Mouse (Mus musculus): Measurements from ENCODE around the gene Plac8.
A peak's percentile ranks its signal among the peaks of the same experiment; 100 is the strongest.

The Plac8 gene

DNA sequence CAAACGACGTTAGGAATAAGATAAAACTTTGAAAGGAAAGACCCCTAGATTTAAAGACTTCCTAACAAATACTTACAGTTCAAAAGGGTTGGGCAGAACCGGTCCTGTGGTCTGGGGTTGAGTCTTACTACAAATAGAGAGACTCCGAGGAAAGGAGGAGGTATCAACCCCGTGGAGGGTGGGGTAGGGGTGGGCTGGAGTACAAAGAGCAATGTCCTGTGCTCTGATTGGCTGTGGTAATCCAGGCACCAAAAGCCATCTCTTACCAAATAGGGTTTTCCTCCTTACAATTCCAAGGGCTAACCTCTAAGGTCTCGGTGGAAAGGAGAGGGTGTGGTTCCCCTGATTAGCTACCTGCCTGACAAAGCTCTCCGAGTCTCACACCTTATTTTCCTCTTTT lies at the start of gene Plac8:
Plac8 (minus strand) TSS at position 177 of the 400 bp plus-strand sequence.
- no peak for DNase-seq (ENCODE audit: low spot score)

DNA sequence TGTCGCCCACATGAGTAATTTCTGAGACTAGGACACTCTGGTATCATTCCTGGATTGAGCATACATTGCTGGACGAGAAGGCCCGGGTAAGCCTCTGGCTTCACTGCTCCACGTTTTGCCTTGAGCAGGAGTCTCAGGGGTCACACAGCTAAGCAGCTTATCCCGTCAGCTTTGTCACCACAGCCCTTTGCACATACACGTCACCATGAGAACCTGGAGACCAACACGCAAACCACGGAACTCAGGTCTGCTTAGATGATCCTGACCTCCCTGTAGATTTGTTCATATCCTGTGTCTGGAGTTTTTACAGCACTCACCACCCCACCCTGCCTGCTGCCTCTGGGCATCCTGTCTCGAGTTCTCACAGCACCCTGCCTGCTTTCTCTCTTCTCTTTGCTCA lies 48.9 kb upstream of the Plac8 start:
- DNase-seq (ENCODE audit: low spot score): peak; percentile 18

DNA sequence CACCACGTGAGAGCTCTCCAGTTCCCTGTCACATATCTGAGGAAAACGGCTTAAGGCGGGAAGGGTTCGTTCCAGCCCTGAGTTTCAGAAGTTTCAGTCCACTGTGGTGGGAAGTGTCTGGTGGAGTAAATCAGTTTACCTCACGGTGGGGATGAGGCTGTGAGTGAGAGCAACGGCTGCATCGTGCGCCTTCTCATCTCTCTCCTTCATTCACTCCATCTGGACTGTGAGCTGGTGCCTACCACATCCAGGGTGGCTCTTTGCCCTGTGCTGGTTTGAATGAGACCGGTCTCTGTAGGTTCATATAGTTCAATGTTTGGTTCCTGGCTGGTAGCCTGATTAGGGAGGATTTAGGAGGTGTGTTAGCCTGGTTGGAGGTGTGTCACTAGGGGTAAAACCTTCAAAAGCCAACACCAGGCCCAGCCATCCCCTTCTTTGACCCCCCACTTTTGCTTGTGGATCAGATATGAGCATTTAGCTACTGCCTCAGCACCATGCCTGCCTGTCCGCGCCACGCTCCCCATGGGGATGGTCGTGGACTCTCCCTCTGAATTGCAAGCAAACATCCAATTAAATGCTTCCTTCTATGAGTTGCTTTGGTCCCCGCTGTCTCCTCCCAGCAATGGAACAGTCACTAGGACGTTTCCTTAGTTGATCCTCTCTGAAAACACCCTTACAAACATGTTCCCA lies 47.7 kb upstream of the Plac8 start:
- DNase-seq (ENCODE audit: low spot score): no peak

DNA sequence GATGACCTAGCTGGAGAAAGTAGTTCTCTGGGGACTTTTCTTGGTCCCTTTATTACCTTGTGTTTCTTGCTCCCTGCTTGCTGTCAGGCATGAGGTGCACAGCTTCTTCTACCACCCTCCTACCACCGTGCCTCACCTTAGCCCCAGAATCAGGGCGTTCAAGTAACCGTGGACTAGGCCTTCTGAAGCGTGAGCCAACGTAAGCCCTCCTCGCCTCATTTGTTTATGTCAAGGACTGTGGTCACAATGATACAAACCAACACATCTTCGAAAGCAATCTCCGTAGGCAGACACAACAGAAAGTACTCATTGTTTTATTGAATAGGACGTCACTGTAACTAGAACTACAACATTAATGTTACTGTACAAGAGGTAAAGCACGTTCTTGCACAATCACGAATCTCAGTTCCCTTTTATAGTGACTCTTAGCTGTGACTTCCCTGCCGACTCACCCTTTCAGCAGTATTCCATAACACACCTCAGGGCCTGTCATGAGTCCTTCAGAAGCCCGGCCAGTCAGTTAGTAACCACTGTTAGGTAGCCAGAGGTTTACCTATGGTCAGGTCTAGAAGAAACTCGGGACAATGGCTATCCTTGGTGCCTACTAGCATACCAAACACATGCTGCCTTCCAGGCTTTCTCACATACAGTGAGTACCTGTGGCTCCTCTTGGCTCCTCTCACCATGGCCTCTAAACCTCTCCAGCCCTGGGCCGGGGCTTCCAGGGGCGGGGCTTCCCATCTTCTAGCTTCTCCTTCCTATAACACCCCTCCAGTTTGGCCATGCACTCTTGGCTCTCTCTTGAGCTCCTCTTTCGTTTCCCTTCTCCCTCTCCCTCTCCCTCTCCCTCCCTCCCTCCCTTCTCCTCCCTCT lies 42.1 kb upstream of the Plac8 start:
- no peak for DNase-seq (ENCODE audit: low spot score)

DNA sequence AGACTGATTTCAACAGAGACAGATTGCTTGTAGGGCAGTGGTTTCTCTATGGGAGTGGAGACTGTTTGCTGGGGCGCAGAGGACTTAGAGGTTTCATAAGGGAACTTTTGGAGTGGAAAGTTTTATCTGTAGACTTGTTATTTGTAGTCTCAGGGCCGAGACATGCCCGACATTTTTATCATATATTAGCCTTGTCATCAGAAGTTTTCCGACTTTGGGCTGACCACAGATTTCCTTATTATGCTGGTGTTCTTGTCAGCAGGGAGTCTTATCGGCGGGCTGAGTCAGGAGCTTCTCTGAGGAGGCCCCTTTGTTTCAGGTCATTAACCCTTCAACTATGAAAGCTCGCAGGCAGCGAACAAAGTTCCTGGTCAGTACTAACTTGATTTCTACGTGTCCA lies 35.8 kb upstream of the Plac8 start:
- DNase-seq (ENCODE audit: low spot score): no peak

DNA sequence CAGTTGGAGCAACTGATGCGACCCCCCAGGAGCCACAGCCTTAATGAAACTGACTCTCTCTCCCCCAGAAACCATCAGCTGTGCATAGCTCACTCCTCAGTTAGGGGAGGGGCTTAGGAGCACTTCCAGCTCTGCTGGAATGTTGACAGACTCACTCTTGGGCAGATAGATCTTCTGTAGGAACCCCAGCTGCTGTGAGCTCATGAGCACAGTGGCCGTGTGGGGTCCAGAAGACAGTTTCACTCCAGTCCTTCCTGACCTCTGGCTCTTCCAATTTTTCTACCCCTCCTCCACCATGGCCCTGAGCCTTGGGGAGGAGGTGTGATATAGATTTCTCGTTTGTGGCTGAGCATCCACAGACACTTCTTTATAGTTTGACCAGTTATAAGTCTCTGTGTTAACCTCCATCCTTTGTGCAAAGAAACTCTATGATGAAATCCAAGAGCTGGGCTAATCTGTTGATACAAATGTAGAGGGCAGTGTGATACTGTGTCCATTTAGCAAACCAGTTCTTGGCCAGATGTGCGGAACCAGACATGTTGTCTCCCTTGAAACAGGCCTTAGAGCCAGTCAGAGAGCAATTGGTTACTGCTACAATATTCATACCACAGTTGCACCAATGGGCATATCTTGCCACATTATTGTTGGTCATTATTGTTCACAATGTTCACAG lies 35.2 kb upstream of the Plac8 start:
- no peak for DNase-seq (ENCODE audit: low spot score)

DNA sequence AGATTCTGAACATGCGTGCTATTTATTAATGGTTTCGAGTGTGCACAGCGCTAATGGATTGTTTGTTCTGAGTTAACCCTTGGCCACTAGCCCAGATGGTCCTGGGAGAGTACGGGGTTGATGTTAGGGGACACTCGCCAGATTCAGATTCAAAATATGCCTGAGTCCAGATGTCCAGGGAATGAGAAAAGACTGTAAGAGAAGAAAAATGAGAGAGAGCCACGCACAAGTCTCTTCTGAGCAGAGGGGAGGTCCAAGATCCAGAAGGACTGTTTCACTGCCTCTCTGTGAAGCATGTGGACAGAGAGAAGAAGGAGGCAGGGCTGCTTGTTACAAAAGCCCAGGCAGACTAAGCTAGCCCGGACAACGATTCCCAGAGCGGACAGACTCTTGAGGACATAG lies 33.8 kb upstream of the Plac8 start:
- DNase-seq (ENCODE audit: low spot score): no peak

DNA sequence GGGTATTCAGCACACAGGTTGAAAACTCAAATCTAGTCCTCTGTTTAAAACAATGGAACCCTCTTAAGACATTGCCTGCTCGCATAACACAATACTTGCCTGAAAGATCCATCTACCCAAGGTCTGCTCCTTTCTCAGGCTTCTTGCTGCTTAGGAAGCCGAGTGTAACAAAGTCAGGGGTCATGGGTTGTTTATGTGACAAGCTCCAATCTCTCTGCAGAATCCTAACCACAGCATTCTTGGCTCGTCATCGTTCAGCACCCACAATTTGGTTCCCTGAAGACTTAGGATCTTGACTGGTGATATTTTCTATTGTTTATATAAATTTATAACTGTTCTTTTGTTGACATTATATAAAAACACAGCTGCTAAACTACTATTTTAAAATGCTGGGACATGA lies 32.0 kb upstream of the Plac8 start:
- DNase-seq (ENCODE audit: low spot score): no peak

DNA sequence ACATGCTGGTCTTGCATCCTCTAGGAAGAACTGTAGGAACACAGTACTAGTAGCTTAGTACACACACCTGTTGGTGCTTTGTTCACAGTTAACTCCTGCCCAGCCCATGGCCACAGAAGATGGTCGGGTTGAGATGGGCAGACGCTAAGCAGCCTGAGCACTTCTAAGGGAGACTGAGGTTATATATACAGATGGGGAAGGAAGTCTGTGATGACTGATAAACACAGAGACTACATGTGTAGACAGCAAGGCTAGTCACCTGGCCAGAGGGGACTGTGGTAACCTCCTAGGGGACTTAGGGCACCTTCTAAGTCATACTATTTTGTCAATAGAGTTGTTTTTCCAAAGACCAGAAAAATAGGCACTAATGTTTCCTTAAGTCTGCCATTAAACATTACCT lies 29.8 kb upstream of the Plac8 start:
- DNase-seq (ENCODE audit: low spot score): no peak

DNA sequence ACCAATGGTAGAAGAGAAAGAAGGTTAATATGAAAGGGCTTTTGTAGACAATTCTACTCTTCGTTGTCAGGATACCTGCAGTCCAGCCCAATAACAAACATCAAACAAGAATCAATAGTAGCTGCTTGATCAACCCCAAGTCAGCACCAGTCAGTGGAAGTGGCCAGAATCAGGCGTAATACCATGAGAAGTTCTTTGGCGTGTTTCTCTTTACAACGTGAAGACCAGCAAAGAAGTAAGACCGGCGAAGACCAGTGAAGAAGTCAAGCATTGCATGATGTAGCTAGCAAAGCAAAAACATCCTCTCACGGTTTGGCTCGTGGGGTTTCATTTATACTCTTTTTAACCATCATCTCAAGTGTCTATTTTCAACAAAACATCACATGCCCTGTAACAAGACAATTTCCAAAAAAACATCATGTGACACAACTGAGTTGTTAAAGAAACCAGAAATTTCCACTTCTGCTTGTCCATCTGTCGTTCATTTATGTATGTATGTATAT lies 27.0 kb upstream of the Plac8 start:
- no peak for DNase-seq (ENCODE audit: low spot score)

DNA sequence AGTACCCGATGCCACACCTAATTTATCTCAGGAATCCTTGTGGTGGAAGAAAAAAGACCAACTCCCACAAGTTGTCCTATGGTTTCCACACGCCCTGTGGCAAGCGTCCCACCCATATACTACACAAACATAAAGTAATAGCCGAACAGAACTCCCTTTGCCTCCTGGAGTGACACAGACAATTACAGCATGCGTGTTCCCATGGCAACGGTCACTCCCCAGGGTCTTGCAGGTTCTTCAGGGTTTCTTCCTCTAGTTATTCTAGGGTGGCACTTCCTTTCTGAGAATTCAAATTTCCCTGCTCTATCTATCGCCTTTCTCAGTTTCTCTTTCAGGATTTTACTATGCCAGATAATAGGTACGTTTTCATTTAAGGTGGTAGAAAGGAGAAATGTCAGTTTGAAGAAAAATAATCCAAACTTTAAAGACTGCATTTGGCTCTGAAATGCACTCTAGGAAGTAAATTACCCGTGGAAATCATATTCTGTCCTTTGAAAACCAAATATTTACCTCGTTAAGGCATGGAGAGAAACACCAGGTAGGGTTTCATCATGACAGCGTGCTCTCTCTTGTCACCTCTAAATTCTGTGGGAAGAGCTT lies 25.9 kb upstream of the Plac8 start:
- DNase-seq (ENCODE audit: low spot score): no peak

DNA sequence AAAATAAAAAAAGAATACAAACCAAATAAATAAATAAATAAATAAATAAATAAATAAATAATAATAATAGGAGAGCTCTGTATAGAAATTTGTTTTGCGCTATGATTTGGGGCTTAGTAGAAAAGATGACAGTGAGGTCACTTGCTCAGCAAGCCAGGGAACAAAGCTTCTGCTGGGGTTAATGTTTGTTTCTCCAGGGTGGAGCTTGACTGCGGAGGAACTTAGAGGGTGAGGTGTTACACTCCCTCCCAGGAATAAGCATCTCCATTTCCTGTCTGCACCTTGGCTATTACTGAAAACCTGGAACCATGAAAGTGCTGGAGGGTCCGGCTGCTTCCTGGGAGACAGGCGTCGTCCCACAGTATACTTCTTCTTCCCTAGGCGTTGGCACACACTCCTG lies 24.0 kb upstream of the Plac8 start:
- DNase-seq (ENCODE audit: low spot score): no peak

DNA sequence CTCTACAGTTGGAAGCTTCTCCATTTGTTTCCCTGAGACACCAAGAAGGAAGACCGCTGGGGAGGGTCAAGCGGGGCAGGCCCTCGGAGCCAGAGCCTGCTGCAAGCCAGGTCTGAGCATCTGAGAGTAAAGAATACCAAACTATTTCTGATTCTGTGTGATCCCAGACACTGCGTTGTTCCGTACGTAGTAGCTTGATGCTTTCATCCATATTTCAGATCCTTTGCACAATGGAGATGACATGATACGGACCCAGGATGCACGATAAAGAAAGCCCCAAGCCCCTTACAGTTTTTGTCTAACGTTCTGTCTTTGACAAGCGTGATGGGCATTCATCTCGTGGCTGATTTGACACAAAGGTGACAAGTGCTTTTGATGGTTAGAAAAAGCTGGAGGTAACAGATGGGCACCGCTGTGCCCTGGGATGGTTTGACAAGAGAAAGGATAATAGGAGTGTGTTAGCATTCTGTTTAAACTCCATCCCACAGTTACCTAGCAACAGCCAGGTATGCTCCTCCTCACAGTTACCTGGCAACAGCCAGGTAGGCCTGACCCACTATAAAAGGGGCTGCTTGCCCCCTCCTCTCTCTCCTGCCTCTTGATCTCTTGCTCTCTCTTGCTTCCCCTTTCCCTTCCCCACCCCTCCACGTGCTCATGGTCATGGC lies 22.9 kb upstream of the Plac8 start:
- no peak for DNase-seq (ENCODE audit: low spot score)

DNA sequence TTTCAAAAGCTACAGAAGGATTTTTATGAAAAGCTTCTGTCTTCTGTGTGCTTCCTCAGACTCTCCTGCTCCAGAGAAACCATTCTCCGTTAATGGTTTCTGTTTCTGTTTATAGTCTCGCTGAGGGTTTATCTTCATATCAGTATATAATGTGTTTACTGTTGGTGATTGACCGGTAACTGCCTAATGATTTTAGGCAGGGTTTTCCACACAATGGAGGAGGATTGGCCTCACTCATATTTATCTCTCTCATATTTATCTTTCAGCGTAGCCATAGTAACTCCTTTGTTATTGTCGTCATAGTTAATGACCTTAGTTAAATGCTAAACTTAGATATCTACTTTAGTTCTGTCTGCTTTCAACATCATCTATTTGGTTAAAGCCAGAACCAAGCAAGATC lies 18.5 kb upstream of the Plac8 start:
- no peak for DNase-seq (ENCODE audit: low spot score)

DNA sequence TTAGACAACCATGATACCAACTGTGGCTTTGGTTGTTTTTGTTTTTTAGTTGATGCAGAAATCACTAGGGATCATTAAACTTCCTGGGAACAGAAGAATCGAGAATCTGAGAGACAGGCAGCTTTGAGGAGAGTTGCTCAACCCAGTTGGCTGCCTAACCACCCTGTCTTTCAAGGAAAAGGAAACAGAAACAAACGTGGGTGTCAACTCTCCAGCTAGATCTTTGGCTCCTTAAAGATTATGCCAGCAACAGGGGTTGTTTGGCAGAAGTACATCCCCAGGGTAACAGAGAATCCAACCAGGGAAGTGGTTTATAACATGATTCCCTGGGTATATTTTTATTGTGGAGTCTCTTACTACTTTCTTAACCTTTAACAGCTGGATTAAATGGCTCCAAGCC lies 15.6 kb upstream of the Plac8 start:
- DNase-seq (ENCODE audit: low spot score): no peak

DNA sequence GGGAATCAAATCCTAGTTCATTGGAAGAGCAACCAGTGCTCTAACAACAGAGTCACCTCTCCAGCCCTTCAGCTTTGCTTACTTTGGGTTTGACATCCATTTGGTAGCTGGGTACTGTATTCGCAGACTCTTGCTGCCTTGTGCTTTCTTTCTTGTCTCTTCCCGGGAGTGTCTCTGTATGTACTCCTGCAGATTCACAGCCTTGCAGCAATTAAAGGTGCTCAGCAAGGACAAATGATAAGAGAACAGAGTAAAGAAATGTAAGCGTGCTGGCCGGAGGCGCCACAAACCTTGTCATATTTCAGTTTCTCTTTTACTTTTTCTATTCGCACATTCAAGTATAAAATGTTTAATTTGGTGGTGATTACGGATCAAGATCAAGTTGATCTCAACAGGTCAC lies 15.1 kb upstream of the Plac8 start:
- no peak for DNase-seq (ENCODE audit: low spot score)

DNA sequence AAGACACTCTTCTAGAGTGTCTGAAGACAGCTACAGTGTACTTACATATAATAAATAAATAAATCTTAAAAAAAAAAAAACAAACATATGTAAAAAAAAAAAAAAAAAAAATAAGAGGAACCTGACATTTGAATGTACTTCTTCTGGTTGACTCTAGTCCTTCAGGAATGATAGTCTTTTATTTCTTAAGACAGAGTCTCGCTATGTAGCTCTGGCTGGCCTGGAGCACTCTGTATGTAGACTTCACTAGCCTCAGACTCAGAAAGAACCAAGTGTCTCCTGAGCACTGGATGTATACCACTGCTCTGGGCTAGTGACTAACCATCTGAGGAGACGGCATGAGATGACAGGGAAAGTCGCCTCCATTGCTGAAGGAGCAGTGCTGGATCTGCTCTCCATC lies 13.6 kb upstream of the Plac8 start:
- DNase-seq (ENCODE audit: low spot score): no peak

DNA sequence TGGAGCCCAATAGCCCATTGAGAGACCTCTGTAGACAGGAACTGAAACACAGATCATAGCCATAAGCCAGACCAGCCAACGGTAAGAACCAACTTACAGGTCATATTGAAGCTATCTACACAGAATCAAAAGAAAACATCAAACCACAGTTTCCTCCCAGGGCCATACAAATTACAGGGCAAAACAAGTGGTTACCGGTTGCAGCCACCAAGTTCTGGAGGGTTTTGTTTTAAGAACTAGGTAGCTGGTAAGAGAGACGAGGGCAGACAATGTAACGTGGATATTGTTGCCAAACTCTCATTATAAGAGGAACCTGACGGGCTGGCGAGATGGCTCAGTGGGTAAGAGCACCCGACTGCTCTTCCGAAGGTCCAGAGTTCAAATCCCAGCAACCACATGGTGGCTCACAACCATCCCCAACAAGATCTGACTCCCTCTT lies 13.2 kb upstream of the Plac8 start:
- DNase-seq (ENCODE audit: low spot score): no peak

DNA sequence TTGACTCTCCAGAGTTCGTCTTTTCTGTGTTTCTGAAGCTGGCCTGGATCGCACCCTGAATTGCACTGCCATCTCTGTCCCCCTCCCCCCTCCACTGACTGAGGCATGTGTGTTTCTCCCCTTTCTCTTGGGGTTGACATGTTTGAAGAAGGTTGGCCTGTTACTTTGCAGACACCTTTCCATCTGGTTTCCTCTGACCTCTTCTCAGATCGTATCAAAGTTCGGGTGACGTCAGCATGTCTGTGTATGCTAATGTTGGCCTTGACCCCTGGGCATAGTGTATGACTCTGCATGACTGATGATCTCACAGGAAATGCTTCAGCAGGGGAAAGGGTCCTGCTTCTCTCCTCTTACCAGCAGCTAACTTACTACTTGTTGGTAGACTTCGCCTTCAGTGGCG lies 11.0 kb upstream of the Plac8 start:
- DNase-seq (ENCODE audit: low spot score): no peak

DNA sequence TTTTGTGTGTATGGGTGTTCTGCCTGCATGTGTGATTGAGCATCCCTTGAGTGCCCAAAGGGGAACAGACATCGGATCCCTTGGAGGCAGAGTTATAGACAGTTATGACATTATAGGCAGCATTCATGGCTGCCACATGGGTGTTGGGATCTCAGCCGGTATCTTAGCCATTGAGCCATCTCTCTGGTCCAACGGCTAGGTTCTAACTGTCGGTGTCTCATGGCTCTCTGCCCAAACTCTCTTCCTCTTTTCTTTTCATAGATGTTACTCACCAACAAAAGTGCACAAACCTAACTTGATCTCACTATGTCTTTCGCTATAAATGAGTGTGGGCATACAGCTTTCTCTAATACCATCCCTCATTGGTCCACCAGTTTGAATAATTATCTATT lies 10.4 kb upstream of the Plac8 start:
- DNase-seq (ENCODE audit: low spot score): no peak

DNA sequence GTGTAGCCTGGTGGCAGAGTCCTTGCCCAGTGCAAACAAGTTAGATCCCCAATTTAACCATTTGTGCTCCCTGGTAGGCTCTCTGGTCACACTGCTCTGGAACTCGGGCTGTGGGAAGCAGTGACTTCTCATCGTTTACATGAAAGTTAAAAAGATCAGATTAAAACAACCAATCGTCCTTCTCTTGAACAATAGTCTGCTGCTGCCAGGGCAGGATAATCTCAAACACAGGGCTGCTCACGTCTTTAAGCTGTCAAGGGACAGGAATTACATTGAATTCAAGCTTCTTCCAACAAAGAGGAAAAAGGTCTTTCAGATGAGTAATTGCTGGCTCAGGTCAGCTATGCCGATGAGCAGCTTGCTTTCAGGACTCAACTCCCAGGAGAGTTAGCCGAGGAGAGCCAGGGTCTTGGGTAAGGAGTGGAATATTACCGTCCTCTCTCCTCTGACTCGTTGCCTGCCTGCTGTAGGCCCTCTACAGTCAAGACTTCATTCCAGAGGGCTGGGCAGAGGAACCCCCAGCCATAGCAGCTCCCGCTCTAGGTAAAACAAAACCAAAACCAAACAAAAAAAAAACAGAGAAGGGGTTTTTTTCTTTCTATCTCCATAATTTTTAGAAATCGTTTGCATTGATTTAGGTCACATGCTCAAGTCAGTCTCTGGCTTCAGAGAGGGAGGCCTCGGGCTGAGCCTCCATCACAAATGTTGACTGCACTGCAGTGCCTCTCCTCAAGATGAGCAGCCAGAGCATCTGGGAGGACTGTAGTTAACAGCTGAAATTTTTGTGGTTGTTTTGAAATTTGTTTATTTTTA lies 9.8 kb upstream of the Plac8 start:
- no peak for DNase-seq (ENCODE audit: low spot score)

Measured in retina, embryonic 14.5 days (tissue).